Mouse (Mus musculus): ENCODE measurements around the gene Inafm1. TPM values are rescaled to one million over a fixed set of nuclear protein-coding genes. Genes with fewer than 3 reads are reported as not detected.
"Not testable (repeated sequence)": the region's sequence is repeated elsewhere in the genome, so short reads cannot be mapped to it uniquely, and the experiment has no call there.

Inafm1 gene
- polyA plus RNA-seq, 1 experiment from 2014 or later = 27.0 TPM

DNA sequence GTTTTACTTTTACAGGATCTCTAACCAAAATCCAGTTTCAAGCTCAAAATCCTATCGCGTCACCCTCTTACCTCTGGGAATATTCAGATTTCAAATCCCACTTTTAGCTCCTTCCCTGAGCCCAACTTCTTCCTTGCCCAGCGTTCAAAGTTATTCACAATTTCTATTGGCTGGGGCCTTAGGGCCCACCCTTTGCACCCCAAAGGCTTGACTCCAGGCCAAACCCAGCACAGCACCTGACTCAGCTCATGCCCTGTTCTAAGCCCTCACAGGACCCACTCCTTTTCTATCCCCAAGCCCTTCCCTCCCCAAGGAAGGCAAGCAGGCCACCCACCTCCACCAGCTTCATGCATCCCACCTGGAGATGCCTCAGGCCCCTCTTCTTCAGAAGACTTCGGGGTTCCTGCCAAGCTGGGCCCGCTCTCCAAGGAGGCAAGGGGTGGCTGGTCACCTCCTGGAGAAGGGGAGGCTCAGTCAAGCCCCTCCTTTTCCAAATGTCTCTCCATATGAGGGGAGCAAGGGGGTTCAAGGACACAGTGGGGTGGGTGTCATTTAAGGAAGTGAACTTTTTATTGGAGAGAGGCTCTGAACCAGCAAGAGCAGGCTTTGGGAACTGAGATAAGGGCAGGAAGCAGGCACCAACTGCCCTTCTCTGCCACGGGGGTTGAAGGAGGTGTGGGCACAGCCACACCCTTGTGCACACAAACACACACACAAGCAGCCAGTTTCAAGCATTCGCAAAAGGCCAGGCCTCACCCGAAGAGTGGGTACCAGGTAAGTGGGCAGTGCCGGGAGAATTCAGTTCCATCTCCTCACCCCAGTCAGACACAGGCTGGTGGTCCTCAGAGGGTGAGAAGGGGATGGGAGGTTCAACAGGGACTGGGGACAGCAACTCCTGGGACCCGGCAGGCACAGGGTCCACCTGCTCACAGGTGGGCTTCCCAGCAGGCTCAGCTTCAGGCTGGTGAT is 1.8 kb upstream of the Inafm1 start:
- peaks cover 41% of the 10 kb centered on the region for H3K36me3 ChIP-seq
- no peaks in the 10 kb centered on the region for H3K9me3 ChIP-seq
- no peak overlapping the region for H3K9ac ChIP-seq (replicated peaks)
- H3K27ac ChIP-seq (replicated peaks) = no peak overlapping the region
- peaks cover 24% of the 10 kb centered on the region for H3K4me1 ChIP-seq
- ATAC-seq (replicated peaks) = no peak
- H3K4me3 ChIP-seq = no peak overlapping the region
- 86% methylated on average over 10 of the region's 10 CpGs for WGBS
- no peaks in the 10 kb centered on the region for H3K27me3 ChIP-seq
- H3K4me2 ChIP-seq (replicated peaks) = no peak overlapping the region

- H3K4me1 ChIP-seq = peaks cover 24% of the 10 kb centered on the region
- peak overlapping the region; percentile 53 for H3K9ac ChIP-seq (replicated peaks)
- H3K9me3 ChIP-seq = no peaks in the 10 kb centered on the region
- peaks cover 35% of the 10 kb centered on the region for H3K36me3 ChIP-seq
- no peaks in the 10 kb centered on the region for H3K27me3 ChIP-seq
- peak overlapping the region; percentile 67 for H3K4me3 ChIP-seq
- peak; percentile 74 for ATAC-seq (replicated peaks)
- H3K4me2 ChIP-seq (replicated peaks) = peak overlapping the region; percentile 75
- peak overlapping the region; percentile 91 for H3K27ac ChIP-seq (replicated peaks)
- WGBS = under 1% methylated on average over 18 of the region's 18 CpGs
These were observed 336 bp upstream of the Inafm1 start for GRCm38 (mm10) chr7:16273766-16274140.

DNA sequence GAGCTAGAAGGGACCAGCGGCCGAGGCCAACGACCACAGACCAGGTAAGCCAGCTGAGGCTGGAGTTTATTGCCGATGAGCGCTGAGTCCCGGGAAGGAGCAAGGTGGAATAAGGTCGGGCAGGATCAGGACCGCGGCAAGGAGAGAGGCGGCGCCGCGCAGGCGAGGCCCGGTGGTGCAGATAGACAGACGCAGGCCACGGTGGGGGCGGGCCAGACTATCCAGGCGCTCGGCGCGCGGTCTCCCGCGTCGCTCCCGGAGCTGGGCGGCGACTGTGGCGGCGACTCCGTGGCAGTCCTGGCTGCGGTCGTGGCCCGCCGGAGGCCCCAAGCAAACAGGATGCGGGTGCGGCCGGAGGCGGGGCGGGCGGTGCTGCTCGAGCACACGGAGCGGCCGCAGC is 736 bp downstream of the Inafm1 start:
- no peaks in the 10 kb centered on the region for H3K27me3 ChIP-seq
- H3K9me3 ChIP-seq = no peaks in the 10 kb centered on the region
- under 1% methylated on average over 42 of the region's 46 CpGs for WGBS
- H3K4me2 ChIP-seq (replicated peaks) = peak overlapping the region; percentile 75
- peak overlapping the region; percentile 68 for H3K9ac ChIP-seq (replicated peaks)
- peak; percentile 77 for ATAC-seq (replicated peaks)
- H3K4me3 ChIP-seq = peak overlapping the region; percentile 67
- peaks cover 24% of the 10 kb centered on the region; the same call in 1 of the 2 replicates for H3K36me3 ChIP-seq
- peak overlapping the region; percentile 91 for H3K27ac ChIP-seq (replicated peaks)
- peaks cover 24% of the 10 kb centered on the region for H3K4me1 ChIP-seq

DNA sequence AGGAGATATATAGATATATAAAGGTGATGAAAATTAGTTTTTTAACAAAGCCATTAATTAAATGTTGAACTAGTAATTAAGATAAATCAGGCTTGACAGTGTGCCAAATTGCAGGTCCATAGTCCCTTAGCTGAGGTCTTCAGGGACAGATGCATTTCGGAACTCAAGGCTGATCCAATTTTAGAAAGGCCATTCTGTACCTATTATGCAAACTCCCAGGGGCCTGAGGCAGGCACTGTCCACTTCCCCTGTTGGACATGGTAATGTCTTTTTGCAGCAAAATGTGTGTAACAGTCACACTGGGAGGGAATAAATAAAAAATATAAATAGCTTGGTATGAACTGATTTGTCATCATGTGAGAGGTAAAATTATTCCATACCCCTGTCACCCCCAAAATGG is 2.3 kb downstream of the Inafm1 start:
- Histone ChIP-seq H3K36me3 (peaks cover 10% of the 10 kb centered on the region; the same call in 1 of the 2 replicates), H3K9me3 (no peaks in the 10 kb centered on the region), H3K4me1 (peaks cover 24% of the 10 kb centered on the region), H3K27ac (replicated peaks) (no peak overlapping the region), H3K4me3 (no peak overlapping the region), H3K4me2 (replicated peaks) (no peak overlapping the region), H3K27me3 (no peaks in the 10 kb centered on the region), H3K9ac (replicated peaks) (no peak overlapping the region)
- WGBS = 57% methylated on average over 1 of the region's 1 CpGs
- ATAC-seq (replicated peaks) = no peak

DNA sequence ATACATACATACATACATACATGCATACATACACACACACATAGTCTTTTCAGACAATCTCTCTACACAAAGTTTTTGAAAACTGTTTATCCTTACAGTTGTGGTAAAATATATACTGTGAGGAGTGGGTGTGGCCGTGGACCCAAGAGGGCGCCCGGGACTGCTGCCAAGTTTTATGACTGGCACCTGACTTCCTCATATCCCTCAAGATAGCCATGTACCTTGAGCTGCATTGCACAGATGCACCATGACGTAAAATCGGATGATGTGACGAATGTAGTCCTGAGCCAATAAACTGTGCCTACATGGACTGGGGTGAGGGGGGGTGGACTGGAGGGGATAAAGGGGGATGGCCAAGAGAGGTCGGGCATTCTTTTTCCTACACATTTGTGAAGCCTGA is 6.8 kb downstream of the Inafm1 start:
- ATAC-seq (replicated peaks); H3K27ac ChIP-seq (replicated peaks); H3K36me3 ChIP-seq; H3K9me3 ChIP-seq; H3K4me3 ChIP-seq; H3K9ac ChIP-seq (replicated peaks); H3K27me3 ChIP-seq; H3K4me1 ChIP-seq; H3K4me2 ChIP-seq (replicated peaks): not testable (repeated sequence)
- 89% methylated on average over 7 of the region's 7 CpGs for WGBS

- H3K27ac ChIP-seq (replicated peaks) = no peak overlapping the region
- no peak overlapping the region for H3K4me2 ChIP-seq (replicated peaks)
- ATAC-seq (replicated peaks) = no peak
- 0 out of 2 replicates have a peak, but pooled peaks cover 4% of the 10 kb centered on the region for H3K9me3 ChIP-seq
- H3K9ac ChIP-seq (replicated peaks) = no peak overlapping the region
- H3K4me3 ChIP-seq = no peak overlapping the region
- no peaks in the 10 kb centered on the region for H3K27me3 ChIP-seq
- H3K36me3 ChIP-seq = no peaks in the 10 kb centered on the region
- 93% methylated on average over 11 of the region's 11 CpGs for WGBS
- no peaks in the 10 kb centered on the region for H3K4me1 ChIP-seq
These were observed 7.6 kb downstream of the Inafm1 start for GRCm38 (mm10) chr7:16265856-16266255.

GRCm38 (mm10) chr7:16263843-16264242 is 9.6 kb downstream of the Inafm1 start:
- 82% methylated on average over 5 of the region's 5 CpGs for WGBS
- Histone ChIP-seq H3K4me2 (replicated peaks) (no peak overlapping the region), H3K27me3 (no peaks in the 10 kb centered on the region), H3K27ac (replicated peaks) (no peak overlapping the region), H3K4me1 (no peaks in the 10 kb centered on the region), H3K36me3 (no peaks in the 10 kb centered on the region), H3K4me3 (no peak overlapping the region), H3K9me3 (0 out of 2 replicates have a peak, but pooled peaks cover 4% of the 10 kb centered on the region), H3K9ac (replicated peaks) (no peak overlapping the region)
- ATAC-seq (replicated peaks) = no peak

GRCm38 (mm10) chr7:16263015-16263787 is 10.2 kb downstream of the Inafm1 start:
- H3K4me1 ChIP-seq = no peaks in the 10 kb centered on the region
- no peak overlapping the region for H3K4me2 ChIP-seq (replicated peaks)
- no peak overlapping the region for H3K4me3 ChIP-seq
- WGBS = 31% methylated on average over 8 of the region's 8 CpGs
- no peak overlapping the region for H3K9ac ChIP-seq (replicated peaks)
- ATAC-seq (replicated peaks) = 0 out of 2 replicates have a peak, but pooled peaks have one; percentile 16
- H3K36me3 ChIP-seq = no peaks in the 10 kb centered on the region
- H3K27ac ChIP-seq (replicated peaks) = no peak overlapping the region
- 0 out of 2 replicates have a peak, but pooled peaks cover 4% of the 10 kb centered on the region for H3K9me3 ChIP-seq
- no peaks in the 10 kb centered on the region for H3K27me3 ChIP-seq

GRCm38 (mm10) chr7:16261097-16261496 is 12.3 kb downstream of the Inafm1 start:
- H3K9ac ChIP-seq (replicated peaks) = no peak overlapping the region
- H3K4me3 ChIP-seq = no peak overlapping the region
- H3K9me3 ChIP-seq = 0 out of 2 replicates have a peak, but pooled peaks cover 4% of the 10 kb centered on the region
- ATAC-seq (replicated peaks) = no peak
- H3K4me2 ChIP-seq (replicated peaks) = no peak overlapping the region
- H3K36me3 ChIP-seq = no peaks in the 10 kb centered on the region
- no peaks in the 10 kb centered on the region for H3K4me1 ChIP-seq
- H3K27ac ChIP-seq (replicated peaks) = no peak overlapping the region
- 82% methylated on average over 1 of the region's 1 CpGs for WGBS
- no peaks in the 10 kb centered on the region for H3K27me3 ChIP-seq

DNA sequence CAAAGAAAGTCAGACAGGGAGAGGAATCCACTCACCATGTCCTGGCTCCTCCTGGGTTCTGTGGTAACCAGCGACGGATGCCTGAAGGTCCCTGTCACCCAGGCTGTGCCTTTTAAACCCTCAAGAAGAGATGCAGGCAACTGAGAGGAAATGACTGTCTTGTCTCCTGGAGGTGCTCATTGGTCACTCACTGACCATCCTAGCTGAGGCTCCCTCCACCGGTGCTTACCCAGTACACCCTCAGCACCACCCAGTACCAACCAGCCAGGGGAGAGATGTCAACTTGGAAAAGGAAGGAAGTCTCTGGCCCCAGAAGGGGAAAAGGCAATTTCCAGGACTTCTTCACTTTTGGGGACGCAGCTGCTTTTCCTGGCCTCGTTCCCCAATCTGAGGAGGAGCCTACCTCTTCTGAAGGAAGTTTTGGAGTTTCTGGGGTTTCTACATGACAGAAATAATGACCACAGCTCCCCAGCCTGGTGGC is 14.3 kb downstream of the Inafm1 start, which contains the start of gene C5ar1:
TSS of gene C5ar1 (minus strand) at position 431 of the 481 bp plus-strand sequence.
- 91% methylated on average over 5 of the region's 5 CpGs for WGBS
- Histone ChIP-seq H3K9me3 (no peaks in the 10 kb centered on the region), H3K4me1 (no peaks in the 10 kb centered on the region), H3K4me2 (replicated peaks) (no peak within 1 kb of the TSS), H3K27ac (replicated peaks) (no peak within 1 kb of the TSS), H3K9ac (replicated peaks) (no peak within 1 kb of the TSS), H3K36me3 (no peaks in the 10 kb centered on the region), H3K4me3 (no peak within 1 kb of the TSS), H3K27me3 (no peaks in the 10 kb centered on the region)
- no peak for ATAC-seq (replicated peaks)

- Histone ChIP-seq H3K27ac (replicated peaks) (no peak overlapping the region), H3K27me3 (no peaks in the 10 kb centered on the region), H3K4me1 (no peaks in the 10 kb centered on the region), H3K9ac (replicated peaks) (no peak overlapping the region), H3K9me3 (no peaks in the 10 kb centered on the region), H3K4me2 (replicated peaks) (no peak overlapping the region), H3K36me3 (no peaks in the 10 kb centered on the region), H3K4me3 (no peak overlapping the region)
- no peak for ATAC-seq (replicated peaks)
- WGBS = 92% methylated on average over 11 of the region's 11 CpGs
These were observed 15.6 kb downstream of the Inafm1 start for GRCm38 (mm10) chr7:16257830-16258229.

DNA sequence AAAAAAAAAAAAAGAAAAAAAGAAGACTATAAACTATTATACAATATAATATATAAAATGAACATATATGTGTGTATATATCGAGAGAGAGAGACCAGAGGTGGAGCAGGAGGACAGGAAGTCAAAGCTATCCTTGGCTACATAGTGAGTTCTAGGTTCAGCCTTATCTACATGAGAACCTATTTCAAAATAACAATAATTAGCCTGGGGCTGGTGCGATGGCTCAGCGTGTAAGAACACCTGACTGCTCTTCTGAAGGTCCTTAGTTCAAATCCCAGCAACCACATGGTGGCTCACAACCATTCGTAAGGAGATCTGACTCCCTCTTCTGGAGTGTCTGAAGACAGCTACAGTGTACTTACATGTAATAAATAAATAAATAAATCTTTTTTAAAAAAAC is 17.5 kb downstream of the Inafm1 start:
- H3K9ac ChIP-seq (replicated peaks); H3K4me3 ChIP-seq; H3K36me3 ChIP-seq; ATAC-seq (replicated peaks); H3K9me3 ChIP-seq; H3K4me2 ChIP-seq (replicated peaks); H3K27me3 ChIP-seq; H3K27ac ChIP-seq (replicated peaks); H3K4me1 ChIP-seq: not testable (repeated sequence)
- 83% methylated on average over 4 of the region's 4 CpGs for WGBS

All from forebrain, embryonic 15.5 days (tissue).